Mouse (Mus musculus): Measurements from ENCODE around the gene Gprc6a.

Gprc6a gene

DNA sequence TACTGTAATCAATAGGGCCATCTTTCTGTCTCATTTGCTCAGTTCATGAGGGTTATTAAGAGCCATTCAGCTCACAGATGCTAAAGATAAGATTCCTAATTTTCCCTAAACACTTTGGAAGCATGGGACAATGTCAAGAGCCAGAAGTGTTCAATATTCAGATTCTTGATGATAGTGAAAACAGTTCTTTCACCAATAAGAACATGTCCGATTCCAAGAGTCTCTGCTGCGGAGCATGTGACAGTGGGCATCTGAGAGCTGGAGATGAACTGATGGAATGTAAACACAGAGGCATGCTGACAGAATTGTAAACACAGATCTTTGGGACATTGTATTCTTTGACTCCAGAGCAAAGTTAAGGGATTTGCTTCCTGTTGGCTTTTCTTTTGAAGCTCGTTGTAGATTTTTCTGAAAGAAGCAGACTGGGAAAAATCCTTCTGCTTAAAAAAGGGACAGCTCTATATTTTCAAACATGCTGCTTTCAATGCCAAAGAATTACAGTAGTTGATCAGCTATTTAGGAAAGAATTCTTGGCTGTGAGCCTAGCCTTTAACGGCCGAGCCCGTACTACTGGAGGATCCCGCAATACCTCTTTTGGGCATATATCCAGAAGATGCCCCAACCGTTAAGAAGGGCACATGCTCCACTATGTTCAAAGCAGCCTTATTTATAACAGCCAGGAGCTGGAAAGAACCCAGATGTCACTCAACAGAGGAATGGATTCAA is at the start of gene Gprc6a:
Gene Gprc6a, minus strand, starts transcription at position 51 of the 726 bp plus-strand sequence.
- DNase-seq: no peak

DNA sequence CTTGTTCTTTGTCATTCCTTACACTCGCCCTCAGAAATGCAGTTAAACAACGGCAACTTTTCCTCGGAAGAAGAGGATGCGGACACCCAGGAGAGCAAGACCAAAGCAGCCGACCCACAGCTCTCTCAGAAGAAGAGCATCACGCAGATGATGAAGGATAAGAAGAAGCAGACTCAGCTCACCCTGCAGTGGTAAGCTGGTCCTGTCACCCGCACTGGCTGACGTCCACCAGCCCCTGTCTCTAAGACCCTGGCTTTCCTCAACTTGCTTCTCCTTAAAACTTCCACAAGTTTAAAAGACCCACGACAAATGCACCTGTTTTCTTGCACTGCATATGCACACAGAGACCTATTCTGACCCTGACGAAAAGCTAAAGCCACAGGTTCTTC is 47.0 kb upstream of the Gprc6a start:
- DNase-seq: no peak

DNA sequence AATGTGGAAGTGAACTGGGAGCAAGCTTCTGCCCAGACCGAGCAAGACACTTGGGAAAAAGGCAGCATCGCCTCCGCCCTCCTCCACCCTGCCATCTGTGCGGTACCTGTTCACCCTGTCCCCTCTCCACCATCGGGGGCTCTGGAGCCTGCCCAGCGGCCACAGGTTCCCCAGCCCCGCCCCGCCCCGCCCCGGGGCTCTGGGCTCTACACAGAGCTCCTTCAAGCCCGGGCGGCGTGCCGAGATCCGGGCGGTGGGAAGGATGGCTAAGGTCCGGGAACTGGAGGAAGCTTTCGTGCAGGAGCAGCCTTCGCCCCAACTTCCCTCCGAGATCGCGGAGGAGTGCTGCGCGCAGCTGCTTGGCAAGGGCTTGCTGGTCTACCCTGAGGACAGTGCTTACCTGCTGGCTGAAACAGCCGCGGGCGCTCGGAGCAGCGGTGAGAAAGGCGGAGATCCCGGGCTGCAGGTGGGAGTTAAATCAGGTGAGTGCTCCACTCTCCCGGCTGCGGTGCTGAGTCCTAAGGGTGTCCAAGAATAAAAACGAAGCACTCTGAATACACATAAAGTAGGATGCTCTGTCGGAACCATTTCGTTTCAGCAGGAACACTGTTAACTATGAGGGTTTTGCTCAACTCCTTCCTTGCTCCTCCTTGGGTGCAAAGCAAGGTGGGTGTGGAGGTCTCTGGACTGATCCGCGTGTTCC is 46.4 kb upstream of the Gprc6a start, which contains the start of gene Rfx6:
Gene Rfx6, plus strand, starts transcription at position 209 of the 703 bp plus-strand sequence.
- DNase-seq: no peak

DNA sequence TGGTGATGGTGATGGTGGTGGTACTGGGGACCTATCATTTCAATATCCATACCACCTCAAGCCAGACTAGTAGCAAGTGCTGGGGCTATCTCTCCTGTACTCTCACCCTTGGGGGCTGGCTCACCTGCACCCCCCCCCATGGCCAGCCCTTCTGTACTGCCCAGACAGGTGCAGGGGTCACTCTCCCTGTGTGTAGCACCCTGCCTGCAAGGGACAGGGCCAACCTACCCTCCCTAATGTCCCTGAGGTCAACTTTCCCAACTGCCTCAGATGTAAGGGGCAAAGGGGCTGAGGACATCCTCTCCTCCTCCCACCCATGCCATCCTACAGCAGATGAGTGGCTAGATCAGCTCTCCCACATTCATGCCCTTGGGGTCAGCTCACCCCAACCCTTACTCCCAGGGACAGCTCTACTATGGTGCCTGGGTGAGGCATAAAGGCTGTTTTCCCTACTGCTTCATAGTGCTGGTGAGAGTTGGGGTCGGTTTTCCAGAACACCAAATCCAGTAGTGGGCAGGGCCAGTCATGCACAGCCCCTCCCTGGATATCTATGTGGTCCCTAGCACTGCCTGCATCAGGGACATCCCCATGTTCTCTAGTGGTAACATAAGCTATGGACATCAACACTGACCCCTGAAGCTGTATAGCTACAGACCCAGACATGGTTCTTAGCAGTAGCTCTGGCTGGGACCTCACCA is 41.0 kb upstream of the Gprc6a start:
- no peak for DNase-seq

DNA sequence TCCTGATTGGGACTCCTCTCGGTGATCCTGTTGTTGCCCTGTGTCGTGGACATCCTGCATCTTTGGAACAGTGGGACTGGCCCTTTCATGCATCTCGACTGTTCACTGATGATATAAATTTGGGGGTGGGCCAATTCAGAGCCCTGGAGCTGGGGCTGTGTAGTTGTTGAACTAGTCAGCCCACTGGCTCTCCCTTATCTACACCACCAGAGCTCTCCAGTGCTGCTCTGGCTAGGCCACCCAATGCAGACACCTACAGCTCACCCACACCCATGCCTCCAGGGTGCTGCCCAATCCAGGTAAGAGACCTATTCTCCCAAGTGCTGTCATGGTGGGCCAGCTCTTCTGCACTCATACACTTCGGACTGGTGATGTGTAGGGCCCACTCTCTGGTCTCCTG is 40.3 kb upstream of the Gprc6a start:
- DNase-seq: no peak

DNA sequence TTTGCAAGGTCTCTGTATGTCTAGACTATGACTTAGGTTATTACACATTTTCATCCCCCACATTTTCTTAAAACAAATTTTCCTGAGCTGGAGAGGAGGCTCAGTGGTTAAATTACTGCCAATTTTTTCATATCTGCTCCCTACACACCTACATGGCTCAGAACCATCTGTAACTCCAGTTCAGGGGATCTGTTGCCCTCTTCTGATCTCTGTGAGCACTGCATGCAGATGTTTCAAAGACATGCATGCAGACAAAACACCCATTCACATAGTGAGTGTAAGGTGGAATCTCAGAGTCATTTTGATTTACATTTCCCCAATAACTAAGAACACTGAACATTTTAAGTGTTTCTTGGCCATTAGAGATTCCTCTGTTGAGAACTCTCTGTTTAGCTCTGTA is 38.1 kb upstream of the Gprc6a start:
- DNase-seq: no peak

DNA sequence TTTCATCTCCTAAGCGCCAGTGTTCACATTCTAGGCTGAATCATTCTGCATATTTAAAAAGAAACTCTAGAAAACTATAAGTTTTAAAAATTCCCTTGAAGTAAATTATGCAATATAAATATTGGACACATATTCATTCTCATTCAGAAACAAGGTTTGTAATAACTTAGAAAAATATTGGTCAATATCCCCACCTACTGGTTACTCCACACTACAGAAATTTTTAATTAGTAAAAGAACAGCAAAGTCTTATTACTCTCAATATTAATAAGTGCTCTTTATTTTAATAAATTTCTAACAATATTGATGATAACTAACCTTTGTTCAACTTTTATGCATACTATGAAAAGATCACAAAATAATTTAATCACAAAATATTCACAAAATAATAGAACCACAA is 26.1 kb upstream of the Gprc6a start:
- no peak for DNase-seq

DNA sequence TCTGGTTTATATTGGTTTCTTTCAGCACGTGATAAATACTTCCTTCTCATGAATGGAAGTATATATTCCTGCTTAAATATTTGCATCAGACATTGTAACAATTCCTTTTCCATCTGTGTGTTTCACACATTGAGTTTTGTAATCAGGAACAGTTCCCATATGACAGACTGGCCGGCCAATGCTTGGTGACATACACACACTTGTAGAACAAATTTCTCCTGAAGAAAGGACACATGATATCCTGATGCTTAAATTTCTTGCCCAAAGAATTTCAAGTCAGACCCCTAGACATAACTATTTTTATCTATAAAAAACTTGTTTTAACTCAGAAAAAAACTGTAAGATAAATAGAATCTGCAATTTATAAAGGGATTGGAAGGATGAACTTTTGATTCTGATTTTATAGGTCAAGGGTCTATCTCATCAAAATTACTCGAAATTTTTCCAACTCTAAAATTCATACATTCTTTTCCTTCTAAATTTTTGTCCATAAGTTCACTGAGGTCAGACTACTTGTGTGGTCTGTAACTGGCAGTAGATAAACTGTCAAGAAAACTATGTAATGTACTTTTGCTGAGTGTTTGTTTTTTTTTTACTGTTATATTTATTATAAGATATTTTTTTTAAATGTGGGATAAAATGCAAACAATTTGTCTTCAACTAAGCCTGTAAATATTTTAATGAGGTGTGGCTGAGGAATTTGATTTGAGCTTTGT is 18.4 kb upstream of the Gprc6a start:
- no peak for DNase-seq

DNA sequence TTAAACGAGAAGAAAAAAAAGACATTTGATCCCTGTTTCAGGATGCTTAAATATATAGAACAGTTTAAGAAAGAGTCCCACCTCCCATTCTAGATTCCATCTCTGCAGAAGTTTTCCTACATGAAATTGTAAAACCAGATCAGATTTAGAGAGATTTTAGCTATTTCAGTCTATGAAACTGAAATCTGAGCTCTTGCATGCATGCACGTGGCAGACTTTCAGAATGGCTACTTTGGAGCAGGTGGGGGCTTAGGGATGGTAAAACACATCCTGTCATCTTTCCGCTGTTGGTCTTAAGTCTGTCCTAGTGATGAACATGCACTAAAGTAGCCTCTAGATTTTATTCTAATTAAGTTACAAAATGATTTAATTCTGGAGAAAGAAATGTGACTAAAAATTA is 10.1 kb downstream of the Gprc6a start:
- no peak for DNase-seq

DNA sequence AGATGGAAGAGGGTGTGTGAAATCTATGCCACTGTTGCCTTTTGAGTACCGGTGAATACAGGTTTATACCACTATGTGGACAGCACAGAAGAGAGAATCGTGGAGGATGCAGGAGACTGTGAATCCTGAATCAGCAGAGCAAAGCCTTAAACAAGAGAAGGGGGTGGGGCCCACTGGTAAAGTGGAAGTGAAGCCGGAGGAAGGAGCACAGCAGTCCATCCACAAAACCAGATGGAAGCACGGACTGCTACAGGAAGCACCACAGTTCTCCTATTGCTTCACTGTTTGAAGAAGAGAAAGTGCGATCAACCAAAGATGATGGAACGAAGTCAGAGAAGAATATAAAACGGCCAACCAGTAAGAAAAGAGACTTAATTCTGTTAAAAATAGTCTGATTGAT is 11.1 kb downstream of the Gprc6a start:
- DNase-seq: no peak

DNA sequence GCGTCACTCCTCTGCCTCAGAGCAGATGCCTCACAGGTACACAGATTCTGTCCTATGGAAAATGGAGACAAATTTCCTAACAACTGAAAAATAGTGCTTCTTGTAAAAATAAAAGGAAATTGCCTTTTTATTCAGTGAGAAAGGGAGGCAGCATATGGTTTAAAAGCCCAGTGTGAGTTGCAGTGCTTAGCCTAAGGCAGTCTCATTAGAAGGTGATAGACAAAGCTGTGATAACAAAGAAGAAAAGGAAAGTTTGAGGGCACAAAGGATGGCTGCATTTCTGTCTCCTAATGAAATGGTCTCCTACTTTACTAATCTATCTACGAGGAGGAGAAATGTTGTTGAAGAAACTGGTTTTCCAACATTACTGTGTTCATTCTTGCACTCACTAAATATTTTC is 12.7 kb downstream of the Gprc6a start:
- DNase-seq: no peak

DNA sequence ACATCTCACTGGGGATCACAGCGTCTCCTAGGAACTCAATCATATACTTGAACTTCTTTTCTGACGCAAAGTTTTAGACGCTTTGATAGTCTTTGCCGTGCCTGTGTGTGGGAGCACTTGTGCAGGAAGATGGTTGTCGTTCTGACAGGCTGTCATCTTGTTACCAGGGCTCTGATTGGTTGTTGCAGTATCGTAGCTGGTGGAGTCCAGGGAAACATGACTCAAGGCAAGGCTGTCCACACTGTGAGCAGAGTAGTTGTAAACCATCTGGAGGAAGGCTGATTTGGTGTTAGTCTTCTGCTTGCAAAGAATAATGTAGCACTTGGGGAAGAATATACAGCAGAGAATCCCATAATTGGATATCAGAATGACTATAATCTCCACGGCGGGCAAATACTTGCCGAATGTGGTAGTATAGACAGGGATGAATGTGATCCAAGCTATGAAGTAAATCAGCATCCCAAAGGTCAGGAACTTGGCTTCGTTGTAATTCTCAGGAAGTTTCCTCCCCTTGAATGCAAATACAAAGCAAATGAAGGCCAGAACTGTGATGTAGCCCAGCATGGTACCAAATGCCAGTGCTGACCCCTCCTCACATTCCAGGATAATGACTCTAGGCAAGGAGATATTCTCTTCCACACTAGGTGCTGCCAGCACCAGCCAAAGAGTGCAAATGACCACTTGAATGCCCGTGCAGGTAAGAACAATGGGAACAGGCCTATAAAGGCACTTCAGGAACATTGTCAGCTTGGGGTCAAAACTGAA is 16.3 kb downstream of the Gprc6a start:
- DNase-seq: no peak

DNA sequence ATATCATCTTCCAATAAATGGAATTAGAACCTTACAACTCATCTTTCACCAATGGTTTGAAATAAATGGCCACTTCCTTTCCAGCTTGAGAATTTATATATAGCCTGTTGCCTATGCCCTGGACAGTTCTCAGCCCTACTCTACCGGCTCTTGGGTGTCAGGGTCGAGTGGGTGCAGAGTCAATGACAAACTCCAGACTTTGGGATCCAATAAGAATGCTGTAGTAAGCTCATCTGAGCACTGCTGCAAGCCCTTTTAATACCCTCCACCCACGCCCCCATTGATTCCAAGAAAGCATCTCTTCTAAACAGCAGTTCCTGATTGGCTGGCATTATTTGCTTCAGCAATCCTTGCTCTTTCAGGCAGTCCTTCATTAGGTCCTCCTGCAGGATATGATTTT is 17.8 kb downstream of the Gprc6a start:
- DNase-seq: no peak

DNA sequence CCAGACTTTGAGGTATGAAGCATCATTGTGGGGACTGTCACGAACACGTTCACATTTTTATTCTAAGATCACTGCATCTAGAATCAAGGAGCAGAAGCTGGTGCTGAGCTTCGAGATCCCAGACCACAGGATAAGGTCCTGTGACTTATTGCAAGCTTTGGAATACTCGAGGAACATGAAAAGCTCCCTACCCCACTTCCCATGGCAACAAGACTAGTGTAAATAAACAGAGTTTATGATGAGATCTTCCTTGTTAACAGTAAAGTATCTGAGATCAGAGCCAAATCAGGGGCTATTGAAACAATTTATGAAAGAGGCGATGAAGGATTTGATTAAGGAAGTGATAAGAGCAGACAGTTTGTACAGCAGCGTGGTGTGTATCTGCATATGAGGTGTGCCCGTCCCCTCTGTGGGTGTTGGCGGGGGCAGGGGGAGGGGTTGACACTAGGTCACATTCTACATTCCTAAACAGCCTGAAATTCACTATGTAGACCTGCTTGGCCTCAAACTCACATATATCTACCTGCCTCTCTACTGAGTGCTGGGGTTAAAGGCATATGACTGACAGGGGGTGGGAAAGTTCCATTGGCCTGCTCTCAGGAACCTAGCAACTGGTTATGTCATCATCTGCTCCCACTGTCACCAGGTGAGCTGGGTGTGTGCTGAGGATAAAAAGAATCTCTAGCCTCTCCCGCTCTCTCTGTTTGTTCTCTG is 19.1 kb downstream of the Gprc6a start:
- DNase-seq: no peak

DNA sequence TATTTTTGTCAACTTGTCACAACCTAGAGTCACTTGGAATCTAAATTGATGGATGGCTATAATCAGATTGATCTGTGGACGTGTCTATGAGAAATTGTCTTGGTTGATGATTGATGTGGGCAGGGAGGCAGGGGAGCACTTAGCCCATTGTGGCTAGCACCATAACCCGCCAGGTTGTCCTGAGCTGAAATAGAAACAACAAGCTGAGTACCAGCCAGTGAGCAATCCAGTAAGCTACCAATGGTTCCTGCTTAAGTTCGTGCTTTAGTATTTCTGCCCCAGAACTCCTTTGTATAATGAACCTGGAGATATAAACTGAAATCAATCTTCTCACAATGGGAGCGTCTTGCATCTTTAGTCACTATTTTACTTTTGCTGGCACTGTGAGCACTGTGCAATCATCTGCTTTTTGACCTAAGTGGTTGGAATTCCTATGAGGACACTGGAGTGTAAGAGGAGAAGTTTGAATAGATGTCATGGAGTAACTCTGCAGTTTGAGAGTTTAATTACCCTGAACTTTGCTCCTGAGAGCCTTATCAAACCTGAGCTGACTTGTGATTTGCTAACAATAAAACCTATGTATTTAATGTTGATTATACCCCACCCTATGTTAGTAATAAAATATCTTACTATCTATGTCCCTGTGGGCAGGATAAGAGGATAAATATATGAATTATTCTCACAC is 21.4 kb downstream of the Gprc6a start:
- no peak for DNase-seq

DNA sequence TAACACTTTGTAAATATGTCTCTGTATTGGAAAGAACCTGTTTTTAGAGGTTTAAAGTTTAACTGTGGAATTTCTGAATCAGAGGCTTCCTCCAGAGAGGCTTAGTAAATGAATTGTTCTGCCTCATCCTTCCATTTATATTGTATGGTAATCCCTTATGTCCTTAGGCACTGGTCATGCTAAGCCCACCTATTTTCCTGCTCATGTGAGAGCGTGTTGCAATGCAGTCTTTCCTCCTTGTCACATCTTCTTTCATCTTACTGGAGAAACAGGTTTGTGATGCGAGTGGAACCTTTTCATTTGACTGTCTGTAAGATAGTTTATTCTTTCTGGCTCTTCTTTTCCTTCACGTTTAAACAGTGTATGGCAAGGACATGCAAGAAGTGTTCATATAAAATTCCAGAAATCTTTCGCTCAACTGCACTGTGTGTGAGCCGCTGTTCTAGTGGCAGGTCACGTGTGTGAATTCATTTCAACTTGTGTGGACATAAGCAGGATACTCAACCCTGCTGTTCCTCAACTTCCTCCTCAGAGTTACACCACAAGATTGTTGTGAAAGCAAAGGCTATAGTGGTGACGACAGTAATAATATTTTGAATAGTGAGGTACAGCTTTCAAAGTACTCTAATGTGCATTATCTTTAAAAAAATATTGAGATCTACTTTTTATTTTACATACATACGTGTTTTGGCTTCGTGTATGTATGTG is 34.2 kb downstream of the Gprc6a start:
- no peak for DNase-seq

DNA sequence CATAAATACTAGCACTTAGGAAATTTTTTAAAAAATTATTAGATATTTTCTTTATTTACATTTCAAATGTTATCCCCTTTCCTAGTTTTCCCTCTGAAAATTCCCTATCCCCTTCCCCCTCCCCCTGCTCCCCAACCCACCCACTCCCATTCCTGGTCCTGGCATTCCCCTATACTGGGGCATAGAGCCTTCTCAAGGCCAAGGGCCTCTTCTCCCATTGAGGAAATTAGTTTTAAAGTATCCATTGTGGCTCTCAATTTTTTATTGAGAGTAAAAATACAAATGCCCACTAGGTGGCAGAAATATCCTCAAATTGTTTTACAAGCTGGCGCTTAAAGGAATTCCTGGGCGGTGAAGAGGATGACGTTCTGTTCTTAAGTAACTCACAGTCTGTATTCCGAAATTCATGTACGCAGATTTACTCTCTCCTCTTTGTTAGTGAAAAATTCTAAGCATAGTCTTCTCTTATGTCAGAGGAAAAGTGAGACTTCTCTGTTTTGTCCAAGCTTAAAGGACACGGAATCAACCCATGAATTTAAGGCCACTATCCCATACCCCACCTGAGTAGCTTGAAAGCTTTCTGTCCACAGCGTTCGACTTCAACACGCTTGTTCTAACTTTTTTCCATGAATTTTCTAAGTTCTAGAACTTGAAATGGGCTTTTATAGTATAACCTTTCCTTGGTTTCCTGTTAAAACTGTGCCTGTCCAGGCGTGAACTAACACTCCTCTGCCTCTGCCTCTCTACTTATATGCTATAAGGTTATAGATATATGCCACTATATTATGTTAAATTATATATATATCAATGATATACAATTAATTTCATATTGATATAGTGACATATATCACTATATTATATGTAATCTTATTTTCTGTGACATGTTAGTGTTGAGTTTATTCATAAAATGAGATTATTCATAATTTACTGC is 36.0 kb downstream of the Gprc6a start:
- DNase-seq: no peak

DNA sequence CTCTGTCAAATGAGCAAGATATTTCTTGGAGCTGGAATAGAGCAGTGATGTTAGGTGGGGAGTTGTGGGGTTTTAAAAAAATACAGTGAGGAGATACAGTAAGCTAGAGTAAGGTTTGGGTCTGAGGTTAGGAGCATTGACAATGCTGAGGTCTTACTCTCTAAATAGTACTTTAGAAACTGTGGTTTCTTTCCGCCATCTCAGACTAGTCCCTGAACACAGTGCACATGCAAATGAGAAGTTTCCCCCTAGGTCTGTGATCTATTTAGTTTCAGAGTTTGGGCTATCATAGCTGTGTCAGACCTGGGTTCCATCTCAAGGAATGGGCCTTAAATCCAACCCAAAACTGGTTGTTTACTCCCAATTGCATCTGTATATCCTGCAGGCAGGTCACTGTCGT is 39.7 kb downstream of the Gprc6a start:
- no peak for DNase-seq

DNA sequence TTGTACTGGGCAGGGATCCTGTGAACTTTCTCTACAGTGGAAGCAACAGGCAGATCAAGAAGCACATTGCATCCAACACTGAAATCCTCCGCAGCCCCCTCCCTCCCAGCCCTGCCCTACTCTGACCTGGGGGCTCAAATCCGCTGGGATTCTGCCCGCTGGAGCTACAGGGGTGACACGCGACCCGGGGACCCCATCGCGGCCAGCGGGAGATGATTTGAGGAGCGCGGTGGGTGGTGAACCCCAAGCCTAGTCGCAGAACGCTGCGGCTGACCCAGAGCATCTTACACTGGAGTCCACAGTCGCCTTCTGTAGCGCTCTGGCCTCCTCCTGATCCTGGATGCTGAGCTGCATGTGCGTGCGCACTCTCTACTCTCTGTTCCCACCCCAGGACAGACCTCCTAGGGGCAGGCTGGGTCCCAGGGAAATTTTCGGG is 41.1 kb downstream of the Gprc6a start, which contains the start of gene Fam162b:
Gene Fam162b, minus strand, starts transcription at position 379 of the 436 bp plus-strand sequence.
- no peak for DNase-seq

All from thymus, postnatal 36 days (tissue).